Mouse (Mus musculus): ENCODE data around the gene Kif13a. TPM values are rescaled to one million over a fixed set of nuclear protein-coding genes. Genes with fewer than 3 reads are reported as not detected.

Kif13a gene
- polyA plus RNA-seq, 1 experiment: 24.8 TPM

DNA sequence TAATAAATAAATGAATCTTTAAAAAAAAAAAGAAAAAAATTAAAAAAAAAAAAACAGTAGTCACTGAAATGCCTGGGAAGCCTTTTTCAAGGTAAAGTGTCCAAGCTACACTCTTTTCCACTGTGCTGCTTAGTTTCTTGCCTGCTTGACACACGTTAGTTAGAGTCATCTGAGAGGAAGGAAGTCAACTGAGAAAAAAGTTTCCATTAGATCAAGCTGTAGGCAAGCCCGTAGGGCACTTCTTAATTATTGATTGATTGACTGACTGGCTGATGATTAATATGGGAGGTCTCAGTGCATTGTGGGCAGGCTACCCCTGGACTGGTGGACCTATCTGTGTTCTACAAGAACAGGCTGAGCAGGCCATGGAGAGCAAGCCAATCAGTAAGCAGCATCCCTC, 9.9 kb downstream of the Kif13a start:
- no peak for DNase-seq (ENCODE audit: low read depth)
- TF ChIP-seq CTCF (IDR thresholded peaks at IDR 0.05; ENCODE audit: borderline replicate concordance, extremely low read depth, insufficient read depth, insufficient read length) (no peak), POLR2A (IDR thresholded peaks at IDR 0.05; ENCODE audit: borderline replicate concordance, extremely low read depth, insufficient read depth, insufficient read length, poor library complexity, severe bottlenecking) (no peak)

DNA sequence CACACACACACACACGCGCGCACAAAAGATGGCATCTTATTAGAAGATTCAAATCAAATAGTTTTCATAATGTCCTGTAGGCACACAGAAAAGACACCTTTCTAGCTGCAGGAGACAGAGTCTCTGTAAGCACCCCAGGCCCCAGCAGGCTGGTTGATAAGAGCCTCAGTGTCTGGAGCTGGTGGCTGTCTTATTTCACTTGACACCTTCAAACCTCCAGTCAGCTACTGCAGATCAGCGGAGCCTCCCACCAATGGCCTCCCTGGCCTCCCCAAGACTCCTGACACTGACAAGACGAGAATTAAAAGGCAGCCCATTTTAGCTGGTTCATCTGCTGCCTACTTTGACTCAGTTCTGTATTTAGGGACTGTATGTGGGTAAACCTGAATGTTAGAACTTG, 11.2 kb downstream of the Kif13a start:
- DNase-seq (ENCODE audit: low read depth): no peak
- TF ChIP-seq POLR2A (IDR thresholded peaks at IDR 0.05; ENCODE audit: borderline replicate concordance, extremely low read depth, insufficient read depth, insufficient read length, poor library complexity, severe bottlenecking): no peak
- no peak for TF ChIP-seq CTCF (IDR thresholded peaks at IDR 0.05; ENCODE audit: borderline replicate concordance, extremely low read depth, insufficient read depth, insufficient read length)

DNA sequence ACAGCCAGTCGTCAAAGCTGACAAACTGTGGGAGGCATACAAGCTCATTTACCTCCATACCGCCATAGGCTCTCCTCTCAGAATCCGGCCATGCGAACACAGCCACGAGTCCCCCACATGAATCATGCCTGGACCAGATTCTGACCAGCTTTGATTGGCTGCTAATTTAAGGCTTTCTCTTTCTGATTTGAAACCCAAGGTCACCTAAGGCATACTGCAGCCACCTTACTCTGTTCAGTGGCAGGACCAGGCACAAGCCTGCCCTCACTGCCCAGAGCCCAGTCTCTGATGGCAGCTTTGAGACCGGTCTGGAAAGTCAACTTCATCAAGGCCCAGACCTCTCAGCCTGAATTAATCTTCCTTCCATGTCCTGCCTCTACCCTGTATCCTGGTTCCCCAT, 17.7 kb downstream of the Kif13a start:
- TF ChIP-seq POLR2A (IDR thresholded peaks at IDR 0.05; ENCODE audit: borderline replicate concordance, extremely low read depth, insufficient read depth, insufficient read length, poor library complexity, severe bottlenecking) (no peak), CTCF (IDR thresholded peaks at IDR 0.05; ENCODE audit: borderline replicate concordance, extremely low read depth, insufficient read depth, insufficient read length) (no peak)
- peak; percentile 13 for DNase-seq (ENCODE audit: low read depth)

DNA sequence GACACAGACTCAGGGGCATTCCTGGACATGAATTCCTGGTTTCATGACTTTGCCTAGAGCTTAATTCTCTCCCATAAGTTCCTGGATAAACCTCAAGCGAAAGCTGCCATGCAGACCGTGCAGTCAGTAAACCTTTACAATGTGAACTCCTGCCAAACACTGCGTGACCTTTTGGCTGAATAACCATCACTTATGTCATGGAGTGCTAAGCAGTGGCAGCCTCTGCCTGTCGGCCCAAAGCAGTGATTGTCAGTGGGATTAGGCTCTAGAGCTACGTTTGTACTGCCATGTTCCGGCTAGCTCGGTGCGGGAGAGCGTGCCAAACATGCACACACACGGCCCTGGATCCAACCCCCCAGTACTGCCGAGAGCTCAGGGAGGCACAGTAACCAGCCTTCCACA, 18.6 kb downstream of the Kif13a start:
- TF ChIP-seq POLR2A (IDR thresholded peaks at IDR 0.05; ENCODE audit: borderline replicate concordance, extremely low read depth, insufficient read depth, insufficient read length, poor library complexity, severe bottlenecking) (no peak), CTCF (IDR thresholded peaks at IDR 0.05; ENCODE audit: borderline replicate concordance, extremely low read depth, insufficient read depth, insufficient read length) (no peak)
- DNase-seq (ENCODE audit: low read depth): peak; percentile 31

DNA sequence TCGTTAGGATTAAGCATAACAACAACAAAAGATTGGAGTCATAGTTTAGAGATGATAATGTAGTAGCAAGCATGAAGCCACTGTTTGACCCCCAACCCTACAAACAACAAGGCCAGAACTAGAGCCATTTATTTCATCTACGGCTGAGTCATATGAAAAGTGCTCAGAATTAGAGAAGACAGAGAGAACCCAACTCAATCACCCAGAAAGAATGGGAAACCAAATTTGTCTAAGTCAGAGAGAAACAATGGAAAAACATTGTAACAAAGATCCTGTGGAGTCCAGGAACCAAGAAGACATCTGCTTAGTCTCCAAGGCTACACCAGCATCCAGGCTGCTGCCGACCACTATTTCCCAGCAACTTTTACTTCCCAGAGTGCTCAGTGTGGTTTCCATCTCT, 19.7 kb downstream of the Kif13a start:
- no peak for DNase-seq (ENCODE audit: low read depth)
- TF ChIP-seq POLR2A (IDR thresholded peaks at IDR 0.05; ENCODE audit: borderline replicate concordance, extremely low read depth, insufficient read depth, insufficient read length, poor library complexity, severe bottlenecking): no peak
- TF ChIP-seq CTCF (IDR thresholded peaks at IDR 0.05; ENCODE audit: borderline replicate concordance, extremely low read depth, insufficient read depth, insufficient read length): no peak

DNA sequence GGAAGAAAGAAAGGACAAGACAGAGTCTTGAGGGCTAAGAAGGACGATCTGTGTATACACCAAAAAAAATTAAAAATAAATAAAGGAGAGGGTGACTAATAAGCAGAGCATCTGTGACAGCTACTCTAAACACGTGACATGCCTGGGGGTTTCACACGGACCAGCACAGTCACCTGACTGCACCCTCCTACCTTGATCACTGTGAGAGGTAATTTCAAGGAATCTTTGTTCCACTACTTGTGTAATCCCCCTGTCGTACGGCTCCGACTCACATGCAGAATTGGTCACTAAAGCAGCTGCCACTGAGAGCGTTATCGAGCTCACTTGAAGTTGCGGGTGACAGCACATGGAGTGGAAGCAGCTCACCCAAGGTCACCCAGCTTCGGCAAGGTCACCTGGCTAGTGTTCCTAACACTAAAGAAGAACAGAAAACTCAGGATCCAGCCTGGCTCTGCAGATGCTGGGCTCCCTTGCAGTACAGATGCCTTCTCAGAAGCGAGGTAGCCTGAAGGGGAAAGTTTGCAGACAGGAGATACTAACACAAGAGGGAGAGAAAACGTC, 20.6 kb downstream of the Kif13a start:
- DNase-seq (ENCODE audit: low read depth): no peak
- no peak for TF ChIP-seq POLR2A (IDR thresholded peaks at IDR 0.05; ENCODE audit: borderline replicate concordance, extremely low read depth, insufficient read depth, insufficient read length, poor library complexity, severe bottlenecking)
- TF ChIP-seq CTCF (IDR thresholded peaks at IDR 0.05; ENCODE audit: borderline replicate concordance, extremely low read depth, insufficient read depth, insufficient read length): no peak

DNA sequence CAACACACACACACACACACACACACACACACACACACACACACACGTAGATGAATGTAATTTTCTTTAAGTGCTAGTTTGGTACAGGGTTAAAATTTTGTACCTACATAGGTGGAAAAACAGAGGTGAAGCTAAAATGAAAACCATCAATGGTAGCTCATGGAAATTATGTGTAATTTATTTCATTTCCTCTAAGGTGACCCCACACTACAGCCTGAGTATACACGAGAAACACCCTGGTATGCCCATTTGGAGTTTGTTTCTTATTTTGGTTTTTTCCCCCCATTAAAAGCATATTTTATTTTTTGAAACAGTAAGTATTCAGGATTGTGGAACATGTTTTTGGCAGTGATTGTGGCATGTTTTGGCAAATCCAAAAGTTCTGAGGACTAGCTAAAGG, 21.3 kb downstream of the Kif13a start:
- TF ChIP-seq CTCF (IDR thresholded peaks at IDR 0.05; ENCODE audit: borderline replicate concordance, extremely low read depth, insufficient read depth, insufficient read length) (no peak), POLR2A (IDR thresholded peaks at IDR 0.05; ENCODE audit: borderline replicate concordance, extremely low read depth, insufficient read depth, insufficient read length, poor library complexity, severe bottlenecking) (no peak)
- DNase-seq (ENCODE audit: low read depth): no peak

DNA sequence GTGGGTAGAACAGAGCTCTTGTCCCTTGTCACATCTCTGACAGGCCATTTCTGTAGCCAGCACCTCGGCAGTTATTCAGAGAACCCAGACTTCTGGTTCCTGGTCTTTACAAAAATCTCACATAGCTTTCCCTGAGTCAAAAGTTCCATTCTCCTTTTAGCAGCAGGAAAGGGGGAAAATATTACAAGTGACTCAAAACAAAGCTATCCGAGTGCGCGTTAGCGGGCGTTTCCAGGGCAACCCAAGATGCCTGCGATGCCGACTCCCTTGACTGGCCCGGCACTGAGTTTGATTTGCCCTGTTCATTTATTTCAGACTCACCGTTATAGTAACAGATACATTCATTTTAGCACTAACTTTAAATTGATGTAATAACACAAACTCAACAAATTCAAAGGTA, 21.8 kb downstream of the Kif13a start:
- TF ChIP-seq CTCF (IDR thresholded peaks at IDR 0.05; ENCODE audit: borderline replicate concordance, extremely low read depth, insufficient read depth, insufficient read length) (no peak), POLR2A (IDR thresholded peaks at IDR 0.05; ENCODE audit: borderline replicate concordance, extremely low read depth, insufficient read depth, insufficient read length, poor library complexity, severe bottlenecking) (no peak)
- DNase-seq (ENCODE audit: low read depth): peak; percentile 63

DNA sequence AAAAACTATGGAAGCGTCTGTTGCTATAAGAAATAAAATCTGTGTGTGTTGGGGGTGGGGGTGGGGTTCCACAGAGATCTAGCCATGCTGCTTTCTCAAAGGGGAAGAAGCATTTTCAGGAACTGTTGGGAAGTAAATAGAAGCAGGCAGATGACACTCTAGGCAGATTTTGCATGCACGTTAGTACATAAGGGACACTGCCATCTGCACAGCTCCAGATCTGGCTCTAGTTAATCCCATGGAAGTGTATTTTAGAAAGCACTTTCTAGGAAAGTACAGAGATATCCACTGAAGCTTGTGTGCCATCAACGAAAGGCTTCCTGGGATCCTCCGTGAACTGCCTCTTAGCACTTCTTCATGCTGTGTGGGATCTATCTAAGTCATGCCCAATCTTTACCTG, 22.6 kb downstream of the Kif13a start:
- DNase-seq (ENCODE audit: low read depth): peak; percentile 18
- TF ChIP-seq POLR2A (IDR thresholded peaks at IDR 0.05; ENCODE audit: borderline replicate concordance, extremely low read depth, insufficient read depth, insufficient read length, poor library complexity, severe bottlenecking): no peak
- TF ChIP-seq CTCF (IDR thresholded peaks at IDR 0.05; ENCODE audit: borderline replicate concordance, extremely low read depth, insufficient read depth, insufficient read length): no peak

DNA sequence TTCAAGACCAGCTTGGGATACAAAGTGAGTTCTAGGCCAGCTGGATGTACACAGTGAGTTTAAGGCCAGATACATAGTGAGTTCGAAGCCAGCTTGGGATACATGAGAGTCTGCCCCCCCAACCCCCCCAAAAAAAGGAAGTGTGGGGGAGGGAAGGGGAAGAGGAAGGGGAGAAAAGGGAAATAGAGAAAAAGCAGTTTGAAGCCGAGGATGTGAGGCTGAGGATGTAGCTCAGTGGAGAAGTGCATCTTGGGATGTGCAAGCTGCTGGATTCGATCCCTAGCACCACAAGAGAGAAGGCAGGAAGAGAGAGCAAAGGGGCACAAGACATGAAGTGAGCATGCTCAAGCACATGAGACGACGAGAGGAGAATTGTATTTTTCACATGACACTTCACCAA, 23.7 kb downstream of the Kif13a start:
- TF ChIP-seq POLR2A (IDR thresholded peaks at IDR 0.05; ENCODE audit: borderline replicate concordance, extremely low read depth, insufficient read depth, insufficient read length, poor library complexity, severe bottlenecking) (no peak), CTCF (IDR thresholded peaks at IDR 0.05; ENCODE audit: borderline replicate concordance, extremely low read depth, insufficient read depth, insufficient read length) (no peak)
- DNase-seq (ENCODE audit: low read depth): no peak

DNA sequence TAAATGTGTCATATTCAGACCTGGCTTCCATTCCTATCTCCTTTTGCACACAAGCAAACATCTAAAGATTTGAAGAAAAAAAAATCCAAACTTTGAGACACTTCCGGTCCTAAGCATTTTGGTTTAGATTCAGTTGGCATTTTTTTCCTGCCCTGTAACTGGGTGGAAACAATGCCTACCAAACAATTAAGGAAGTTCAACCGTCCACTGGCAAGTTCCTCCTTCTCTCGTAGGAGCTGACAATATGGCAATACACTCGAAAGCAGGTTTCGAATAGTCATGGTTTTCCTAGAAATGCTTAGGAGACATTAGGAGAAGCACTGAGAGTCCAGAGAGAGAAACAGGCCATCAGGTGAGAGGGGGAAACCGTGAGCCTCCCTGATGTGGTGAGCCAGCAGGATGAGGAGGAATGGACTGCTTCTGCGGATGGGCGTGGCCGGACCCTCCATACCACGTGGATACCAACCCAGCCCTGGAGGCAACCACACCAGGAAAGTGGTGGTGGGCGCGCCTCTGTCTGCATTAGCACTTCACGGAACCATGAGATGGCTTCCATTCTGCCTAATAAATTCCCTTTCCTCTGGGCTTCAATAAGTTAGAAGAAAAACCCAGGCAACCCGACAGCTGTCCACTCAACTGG, 24.6 kb downstream of the Kif13a start:
- DNase-seq (ENCODE audit: low read depth): no peak
- TF ChIP-seq POLR2A (IDR thresholded peaks at IDR 0.05; ENCODE audit: borderline replicate concordance, extremely low read depth, insufficient read depth, insufficient read length, poor library complexity, severe bottlenecking): no peak
- no peak for TF ChIP-seq CTCF (IDR thresholded peaks at IDR 0.05; ENCODE audit: borderline replicate concordance, extremely low read depth, insufficient read depth, insufficient read length)

DNA sequence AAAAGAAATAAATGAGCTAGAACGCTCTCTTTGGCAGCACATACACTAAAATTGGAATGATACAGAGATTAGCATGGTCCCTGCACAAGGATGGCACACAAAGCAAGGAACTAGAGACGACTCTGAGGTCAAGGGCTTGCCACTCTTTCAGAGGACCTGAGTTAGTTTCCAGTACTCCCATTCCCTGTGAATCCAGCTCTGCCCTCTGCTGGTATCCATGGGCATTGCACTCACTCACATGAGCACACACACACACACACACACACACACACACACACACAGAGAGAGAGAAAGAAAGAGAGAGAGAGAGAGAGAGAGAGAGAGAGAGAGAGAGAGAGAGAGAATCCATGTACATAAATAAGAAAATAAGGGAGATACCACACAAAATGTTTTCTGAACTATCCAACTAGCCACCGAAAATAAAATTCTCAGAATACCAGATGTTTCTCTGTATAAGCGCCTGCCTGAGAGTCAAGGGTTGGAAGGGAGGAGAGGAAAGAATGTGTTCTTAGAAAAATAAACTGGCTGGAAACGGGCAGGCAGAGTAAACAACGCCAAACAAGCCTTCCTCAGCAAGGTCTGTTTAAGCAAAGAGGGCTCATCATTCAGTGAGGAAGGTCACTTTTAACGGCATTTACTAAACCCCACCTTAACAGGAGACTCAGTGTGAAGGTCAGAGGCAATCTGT, 27.0 kb downstream of the Kif13a start:
- DNase-seq (ENCODE audit: low read depth): no peak
- TF ChIP-seq CTCF (IDR thresholded peaks at IDR 0.05; ENCODE audit: borderline replicate concordance, extremely low read depth, insufficient read depth, insufficient read length): peak; percentile 20; the same call in 1 of the 2 replicates
- TF ChIP-seq POLR2A (IDR thresholded peaks at IDR 0.05; ENCODE audit: borderline replicate concordance, extremely low read depth, insufficient read depth, insufficient read length, poor library complexity, severe bottlenecking): no peak
